Comparison of ENCODE assay signal across 31 mouse cellular contexts in the genomic region with DNA sequence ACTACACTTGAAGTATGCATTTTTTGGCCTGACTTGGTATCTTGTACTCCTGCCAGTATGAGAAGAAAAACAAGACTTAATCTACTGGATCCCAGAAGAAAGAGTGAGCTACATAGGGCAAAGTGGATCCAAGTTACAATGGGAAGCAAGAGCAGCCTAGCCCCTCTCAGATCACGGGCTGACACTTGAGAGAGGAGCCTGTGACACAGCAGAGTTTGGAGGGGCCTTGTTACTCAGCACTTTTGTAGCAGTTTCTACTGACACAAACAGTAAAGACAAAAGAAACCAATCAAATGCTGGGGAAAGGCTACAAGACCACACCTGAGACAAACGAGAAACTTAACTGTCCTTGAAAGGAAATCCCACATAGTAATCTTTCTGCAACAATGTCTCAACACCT. TPM values are rescaled to one million over a fixed set of nuclear protein-coding genes. Genes with fewer than 3 reads are reported as not detected.
DNase-seq lines count a peak whose midpoint lies in the region; ATAC-seq and TF ChIP-seq lines count a peak whose summit lies in the region.
"Had no signal": no experiment of that assay in that cellular context is flagged by ENCODE, and none has a peak within 500 bp of the region (broad histone marks: within the 10 kb centered on the region; RNA-seq: fewer than 3 reads in every experiment).

No protein-coding gene starts in this region.

- 56% methylated on average over 2 of the region's 2 CpGs for WGBS in heart, embryonic 11.5 days (ENCODE audit: insufficient replicate concordance)

- no peak overlapping the region for H3K9ac ChIP-seq in heart, embryonic 11.5 days (ENCODE audit: low read depth, low read length)
- H3K9ac ChIP-seq: embryonic facial prominence, embryonic 12.5 days; heart, embryonic 15.5 days; intestine, embryonic 15.5 days; limb, embryonic 15.5 days had no signal

- no peaks in the 10 kb centered on the region for H3K27me3 ChIP-seq in heart, embryonic 11.5 days (ENCODE audit: control insufficient read depth, insufficient read depth, low read length)
- H3K27me3 ChIP-seq: embryonic facial prominence, embryonic 12.5 days; heart, embryonic 15.5 days; intestine, embryonic 15.5 days; limb, embryonic 15.5 days had no signal

- TF ChIP-seq CTCF in bone marrow macrophage, adult 2 months (IDR thresholded peaks at IDR 0.05; ENCODE audit: low read depth, low read length): no peak

- no peak for ATAC-seq in heart, embryonic 11.5 days (replicated peaks; ENCODE audit: insufficient number of reproducible peaks, low FRiP score, low TSS enrichment)
- ATAC-seq: forebrain, embryonic 14.5 days; hindbrain, postnatal 0 days; intestine, embryonic 15.5 days; lung, postnatal 0 days; midbrain, embryonic 16.5 days had no signal

- H3K36me3 ChIP-seq in heart, embryonic 11.5 days (ENCODE audit: control insufficient read depth, insufficient read depth, low read length): no peaks in the 10 kb centered on the region
- H3K36me3 ChIP-seq: embryonic facial prominence, embryonic 12.5 days; G1E; heart, embryonic 15.5 days; intestine, embryonic 15.5 days; limb, embryonic 10.5 days; limb, embryonic 15.5 days had no signal

- no peak for TF ChIP-seq POLR2A in bone marrow macrophage, adult 2 months (IDR thresholded peaks at IDR 0.05; ENCODE audit: borderline replicate concordance, low read depth, low read length)

- H3K4me2 ChIP-seq in heart, embryonic 11.5 days: no peak overlapping the region
- H3K4me2 ChIP-seq: embryonic facial prominence, embryonic 12.5 days; heart, embryonic 15.5 days; intestine, embryonic 15.5 days; limb, embryonic 15.5 days had no signal

- H3K4me1 ChIP-seq in heart, embryonic 11.5 days (ENCODE audit: control insufficient read depth, insufficient read depth, low read length): peaks cover 13% of the 10 kb centered on the region
- peaks cover 48% of the 10 kb centered on the region for H3K4me1 ChIP-seq in bone marrow macrophage, adult 2 months (ENCODE audit: control insufficient read depth, insufficient read depth, low read length)
- H3K4me1 ChIP-seq: embryonic facial prominence, embryonic 12.5 days; intestine, embryonic 15.5 days; limb, embryonic 10.5 days had no signal

- peak; percentile 41 for DNase-seq in heart, adult 11 months
- peak; percentile 31 for DNase-seq in testis, postnatal 14 days (ENCODE audit: low spot score)
- no peak for DNase-seq in testis, postnatal 10 days (ENCODE audit: low spot score)
- peak; percentile 40 for DNase-seq in thymus, postnatal 4 days
- DNase-seq in frontal cortex, postnatal 10 days (ENCODE audit: low spot score in 2 of 2): no peak
- DNase-seq: adrenal gland, adult 8-10 months; cerebellum, adult 11 months; cerebellum, adult 9-10 months; cerebellum, postnatal 36 days; embryo, embryonic 11 days; gastrocnemius, adult 2 months; gastrocnemius, postnatal 36 days; kidney, adult 2 months; kidney, postnatal 4 days; lung, adult 18-20 months; lung, postnatal 4 days; right cerebral cortex, postnatal 25 days had no signal

- H3K4me3 ChIP-seq in heart, embryonic 11.5 days (ENCODE audit: low read depth, low read length): no peak overlapping the region
- H3K4me3 ChIP-seq in bone marrow macrophage, adult 2 months (ENCODE audit: insufficient read depth, low read length): no peak overlapping the region
- H3K4me3 ChIP-seq: embryonic facial prominence, embryonic 12.5 days; gastrocnemius, adult 2 months; heart, embryonic 15.5 days; intestine, embryonic 15.5 days; limb, embryonic 10.5 days; limb, embryonic 15.5 days had no signal

- no peaks in the 10 kb centered on the region for H3K9me3 ChIP-seq in heart, embryonic 11.5 days (replicated peaks; ENCODE audit: control insufficient read depth, low read length)
- H3K9me3 ChIP-seq: embryonic facial prominence, embryonic 12.5 days; heart, embryonic 15.5 days; intestine, embryonic 15.5 days; limb, embryonic 10.5 days; limb, embryonic 15.5 days had no signal

- H3K27ac ChIP-seq in heart, embryonic 11.5 days (ENCODE audit: low read depth, low read length): no peak overlapping the region
- peak overlapping the region; percentile 95 for H3K27ac ChIP-seq in bone marrow macrophage, adult 2 months (ENCODE audit: insufficient read depth, low read depth, low read length)
- H3K27ac ChIP-seq: embryonic facial prominence, embryonic 12.5 days; gastrocnemius, adult 2 months; heart, embryonic 15.5 days; hindbrain, postnatal 0 days; intestine, embryonic 15.5 days; kidney, postnatal 0 days; limb, embryonic 10.5 days; limb, embryonic 15.5 days; stomach, postnatal 0 days had no signal

RNA-seq across cellular contexts. Expression of gene Parp8, which starts 9.8 kb away (rescaled TPM):
- polyA plus RNA-seq in heart, embryonic 11.5 days (2014; fragmentation: Nextera tagmentation; extraction: Ambion mirVana): 15.6 and 17.2 TPM in 2 replicates
- polyA plus RNA-seq in bone marrow macrophage, adult 2 months (2012; ENCODE audit: insufficient read depth, insufficient read length, missing spikeins): 40.8 and 48.2 TPM in 2 replicates
- polyA plus RNA-seq: G1E had no signal

Comparison
In these comparisons a context has a peak if more than half of its experiments do, and no peak if none do; other contexts are left out.
1. DNase-seq: peak in heart, adult 11 months (single experiment), testis, postnatal 14 days (single experiment) and thymus, postnatal 4 days (single experiment); none in testis, postnatal 10 days (single experiment) and frontal cortex, postnatal 10 days (0 of 2).